Comparison of ENCODE assay signal across 18 mouse cellular contexts in genomic region chr10:58641631-58642030, GRCm38 (mm10). TPM values are rescaled to one million over a fixed set of nuclear protein-coding genes. Genes with fewer than 3 reads are reported as not detected.
DNase-seq lines count a peak whose midpoint lies in the region; ATAC-seq lines count a peak whose summit lies in the region.
"Had no signal": no experiment of that assay in that cellular context is flagged by ENCODE, and none has a peak within 500 bp of the region (broad histone marks: within the 10 kb centered on the region; RNA-seq: fewer than 3 reads in every experiment).

No protein-coding gene starts in this region.

- no peaks in the 10 kb centered on the region for H3K27me3 ChIP-seq in heart, embryonic 14.5 days (ENCODE audit: control insufficient read depth, insufficient read depth, low read length)
- no peaks in the 10 kb centered on the region for H3K27me3 ChIP-seq in midbrain, embryonic 10.5 days (ENCODE audit: low read depth, poor library complexity, severe bottlenecking)
- H3K27me3 ChIP-seq in midbrain, embryonic 14.5 days (ENCODE audit: control insufficient read depth, insufficient read depth, low read length), result no peaks in the 10 kb centered on the region
- H3K27me3 ChIP-seq in embryonic facial prominence, embryonic 13.5 days, result no peaks in the 10 kb centered on the region
- H3K27me3 ChIP-seq in stomach, embryonic 16.5 days (ENCODE audit: control insufficient read depth, insufficient read depth, low read length), result no peaks in the 10 kb centered on the region
- H3K27me3 ChIP-seq: hindbrain, embryonic 12.5 days; liver, embryonic 15.5 days; neural tube, embryonic 13.5 days had no signal

- 43% methylated on average over 10 of the region's 10 CpGs for WGBS in heart, embryonic 14.5 days
- 86% methylated on average over 10 of the region's 10 CpGs for WGBS in midbrain, embryonic 10.5 days
- WGBS in midbrain, embryonic 14.5 days, result 89% methylated on average over 10 of the region's 10 CpGs
- WGBS in embryonic facial prominence, embryonic 13.5 days, result 47% methylated on average over 10 of the region's 10 CpGs
- WGBS in stomach, embryonic 16.5 days, result 57% methylated on average over 10 of the region's 10 CpGs

- no peak overlapping the region for H3K27ac ChIP-seq in heart, embryonic 14.5 days (replicated peaks in 1 of 2; ENCODE audit: control insufficient read depth in 1 of 2, insufficient read depth in 1 of 2, low read depth in 2 of 2, low read length in 2 of 2)
- H3K27ac ChIP-seq in midbrain, embryonic 10.5 days (replicated peaks), result peak overlapping the region; percentile 83
- no peak overlapping the region for H3K27ac ChIP-seq in midbrain, embryonic 14.5 days (replicated peaks; ENCODE audit: low read depth, low read length)
- peak overlapping the region; percentile 72; the same call in 1 of the 2 replicates for H3K27ac ChIP-seq in embryonic facial prominence, embryonic 13.5 days
- H3K27ac ChIP-seq in stomach, embryonic 16.5 days (ENCODE audit: low read length), result peak overlapping the region; percentile 83
- H3K27ac ChIP-seq: hindbrain, embryonic 12.5 days; kidney, postnatal 0 days; layer of hippocampus, adult 2 months; liver, embryonic 15.5 days; neural tube, embryonic 13.5 days had no signal

- no peaks in the 10 kb centered on the region for H3K9me3 ChIP-seq in heart, embryonic 14.5 days (ENCODE audit: control insufficient read depth, low read length)
- no peaks in the 10 kb centered on the region for H3K9me3 ChIP-seq in midbrain, embryonic 10.5 days (replicated peaks)
- H3K9me3 ChIP-seq in midbrain, embryonic 14.5 days (ENCODE audit: control insufficient read depth, low read length), result no peaks in the 10 kb centered on the region
- no peaks in the 10 kb centered on the region for H3K9me3 ChIP-seq in embryonic facial prominence, embryonic 13.5 days
- H3K9me3 ChIP-seq in stomach, embryonic 16.5 days (replicated peaks; ENCODE audit: control insufficient read depth, low read length), result no peaks in the 10 kb centered on the region
- H3K9me3 ChIP-seq: hindbrain, embryonic 12.5 days; liver, embryonic 15.5 days; neural tube, embryonic 13.5 days had no signal

- no peak overlapping the region for H3K9ac ChIP-seq in heart, embryonic 14.5 days (ENCODE audit: low read length)
- H3K9ac ChIP-seq in midbrain, embryonic 14.5 days (replicated peaks; ENCODE audit: low read length), result no peak overlapping the region
- no peak overlapping the region for H3K9ac ChIP-seq in embryonic facial prominence, embryonic 13.5 days
- H3K9ac ChIP-seq in stomach, embryonic 16.5 days (ENCODE audit: low read length), result no peak overlapping the region
- H3K9ac ChIP-seq: hindbrain, embryonic 12.5 days; liver, embryonic 15.5 days; neural tube, embryonic 13.5 days had no signal

- peaks cover 11 to 19% of the 10 kb centered on the region in 2 experiments; a peak in 3 of 4 replicates for H3K4me1 ChIP-seq in heart, embryonic 14.5 days (ENCODE audit: control insufficient read depth in 2 of 2, insufficient read depth in 2 of 2, low read length in 2 of 2)
- peaks cover 39% of the 10 kb centered on the region for H3K4me1 ChIP-seq in midbrain, embryonic 10.5 days
- peaks cover 8% of the 10 kb centered on the region; the same call in 1 of the 2 replicates for H3K4me1 ChIP-seq in midbrain, embryonic 14.5 days (ENCODE audit: control insufficient read depth, insufficient read depth, low read length)
- peaks cover 28% of the 10 kb centered on the region for H3K4me1 ChIP-seq in embryonic facial prominence, embryonic 13.5 days
- peaks cover 15% of the 10 kb centered on the region; the same call in 1 of the 2 replicates for H3K4me1 ChIP-seq in stomach, embryonic 16.5 days (ENCODE audit: control insufficient read depth, insufficient read depth, low read length)
- H3K4me1 ChIP-seq: liver, embryonic 15.5 days had no signal

- no peak for DNase-seq in heart, adult 18-20 months
- DNase-seq in midbrain, embryonic 10.5 days (ENCODE audit: low spot score), result no peak
- DNase-seq in midbrain, embryonic 14.5 days, result no peak
- DNase-seq in gastrocnemius, postnatal 25 days, result no peak
- DNase-seq: cerebellum, adult 8-10 months; right cerebral cortex, postnatal 14 days; thymus, postnatal 25 days had no signal

- H3K4me3 ChIP-seq in heart, embryonic 14.5 days (ENCODE audit: control insufficient read depth in 1 of 2, insufficient read depth in 1 of 2, low read depth in 1 of 2, low read length in 2 of 2), result no peak overlapping the region
- H3K4me3 ChIP-seq in midbrain, embryonic 10.5 days, result no peak overlapping the region
- no peak overlapping the region for H3K4me3 ChIP-seq in midbrain, embryonic 14.5 days (replicated peaks; ENCODE audit: low read depth, low read length)
- H3K4me3 ChIP-seq in embryonic facial prominence, embryonic 13.5 days, result no peak overlapping the region
- H3K4me3 ChIP-seq in stomach, embryonic 16.5 days (replicated peaks; ENCODE audit: low read length), result no peak overlapping the region
- H3K4me3 ChIP-seq: erythroblast, embryonic 14.5 days; hindbrain, embryonic 12.5 days; layer of hippocampus, adult 2 months; liver, embryonic 15.5 days; neural tube, embryonic 13.5 days had no signal

- H3K36me3 ChIP-seq in heart, embryonic 14.5 days (ENCODE audit: control insufficient read depth, insufficient read depth, low read length), result no peaks in the 10 kb centered on the region
- no peaks in the 10 kb centered on the region for H3K36me3 ChIP-seq in midbrain, embryonic 10.5 days
- H3K36me3 ChIP-seq in midbrain, embryonic 14.5 days (ENCODE audit: control insufficient read depth, insufficient read depth, low read length), result no peaks in the 10 kb centered on the region
- H3K36me3 ChIP-seq in embryonic facial prominence, embryonic 13.5 days, result no peaks in the 10 kb centered on the region
- H3K36me3 ChIP-seq in stomach, embryonic 16.5 days (ENCODE audit: control insufficient read depth, insufficient read depth, low read length), result no peaks in the 10 kb centered on the region
- H3K36me3 ChIP-seq: hindbrain, embryonic 12.5 days; liver, embryonic 15.5 days; neural tube, embryonic 13.5 days had no signal

- no peak for ATAC-seq in heart, embryonic 14.5 days (ENCODE audit: insufficient number of reproducible peaks, insufficient read depth, low FRiP score, low read depth)
- no peak for ATAC-seq in midbrain, embryonic 14.5 days (ENCODE audit: low FRiP score, low TSS enrichment)
- ATAC-seq in embryonic facial prominence, embryonic 13.5 days (ENCODE audit: insufficient number of reproducible peaks, insufficient read depth, low FRiP score, low TSS enrichment, low read depth), result peak; percentile 8; the same call in 1 of the 2 replicates
- no peak for ATAC-seq in stomach, embryonic 16.5 days (ENCODE audit: insufficient read depth, low FRiP score)
- ATAC-seq: forebrain, embryonic 16.5 days; inflammation-experienced regulatory T-cells, adult 6 months had no signal

- H3K4me2 ChIP-seq in heart, embryonic 14.5 days (ENCODE audit: low read length), result peak overlapping the region; percentile 34
- H3K4me2 ChIP-seq in midbrain, embryonic 14.5 days (ENCODE audit: low read length), result no peak overlapping the region
- peak overlapping the region; percentile 33; the same call in 1 of the 2 replicates for H3K4me2 ChIP-seq in embryonic facial prominence, embryonic 13.5 days
- peak overlapping the region; percentile 23; the same call in 1 of the 2 replicates for H3K4me2 ChIP-seq in stomach, embryonic 16.5 days (ENCODE audit: low read depth, low read length)
- H3K4me2 ChIP-seq: hindbrain, embryonic 12.5 days; liver, embryonic 15.5 days; neural tube, embryonic 13.5 days had no signal

RNA-seq across cellular contexts. Expression of gene Edar, which starts 33.8 kb away (rescaled TPM):
- 0.05 and 0.07 TPM in 2 replicates for polyA plus RNA-seq in heart, embryonic 14.5 days (2014; fragmentation: Nextera tagmentation; extraction: Ambion mirVana)
- under 1 TPM; 0.30 to 0.31 TPM for total RNA-seq in heart, adult 18-20 months (2021)
- polyA plus RNA-seq in midbrain, embryonic 10.5 days (2016; fragmentation: Nextera tagmentation; extraction: Ambion mirVana), result 0.67 and 0.73 TPM in 2 replicates
- 0.09 and 0.41 TPM in 2 replicates for polyA plus RNA-seq in midbrain, embryonic 14.5 days (2014; fragmentation: Nextera tagmentation; extraction: Ambion mirVana)
- 3.3 TPM in 2 replicates for polyA plus RNA-seq in embryonic facial prominence, embryonic 13.5 days (2015; fragmentation: Nextera tagmentation; extraction: Ambion mirVana)
- polyA plus RNA-seq in stomach, embryonic 16.5 days (2015; fragmentation: Nextera tagmentation; extraction: Ambion mirVana), result 3.0 and 3.1 TPM in 2 replicates
- total RNA-seq in gastrocnemius, postnatal 25 days (2021), result under 1 TPM; 0.08 to 0.11 TPM
- polyA plus RNA-seq: erythroblast, embryonic 14.5 days; inflammation-experienced regulatory T-cells, adult 6 months; liver, embryonic 15.5 days had no signal

Comparison
In these comparisons a context has a peak if more than half of its experiments do, and no peak if none do; other contexts are left out.
1. H3K27ac ChIP-seq: peak in midbrain, embryonic 10.5 days (single experiment), embryonic facial prominence, embryonic 13.5 days (single experiment) and stomach, embryonic 16.5 days (single experiment); none in heart, embryonic 14.5 days (0 of 2) and midbrain, embryonic 14.5 days (single experiment).